Mouse (Mus musculus): Measurements from ENCODE around the gene Mvb12a. TPM values are rescaled to one million over a fixed set of nuclear protein-coding genes. Genes with fewer than 3 reads are reported as not detected.
"Not testable (repeated sequence)": the region's sequence is repeated elsewhere in the genome, so short reads cannot be mapped to it uniquely, and the experiment has no call there.

Mvb12a gene
- polyA plus RNA-seq, 1 experiment, result 38.3 TPM

DNA sequence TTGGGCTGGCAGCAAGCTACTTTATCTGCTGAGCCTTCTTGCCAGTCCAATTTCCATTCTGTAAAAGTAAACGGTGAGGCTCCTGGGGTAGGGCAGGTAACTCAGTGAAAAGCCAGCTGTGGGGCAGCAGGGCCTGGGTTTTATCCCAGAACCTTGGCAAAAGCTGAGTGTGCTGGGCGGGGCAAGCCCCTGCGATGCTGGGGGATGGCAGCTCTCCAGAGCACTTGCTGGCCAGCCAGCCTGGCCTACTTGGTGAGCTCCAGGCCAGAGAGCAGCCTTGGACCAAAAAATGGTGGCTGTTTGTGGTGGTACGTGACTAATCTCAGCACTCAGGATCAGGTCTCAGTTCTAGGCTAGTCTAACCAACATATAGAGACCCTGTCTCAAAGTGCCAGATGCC is 36.7 kb upstream of the Mvb12a start:
- Histone ChIP-seq H3K27ac (ENCODE audit: insufficient read depth, low read length) (no peak overlapping the region), H3K4me1 (ENCODE audit: control insufficient read depth, insufficient read depth, low read length) (peaks cover 4% of the 10 kb centered on the region), H3K4me3 (ENCODE audit: insufficient read depth, low read length) (no peak overlapping the region)
- TF ChIP-seq POLR2A (IDR thresholded peaks at IDR 0.05; ENCODE audit: low read depth, low read length) (no peak), CTCF (IDR thresholded peaks at IDR 0.05; ENCODE audit: borderline replicate concordance, insufficient read depth, low read length) (no peak)

DNA sequence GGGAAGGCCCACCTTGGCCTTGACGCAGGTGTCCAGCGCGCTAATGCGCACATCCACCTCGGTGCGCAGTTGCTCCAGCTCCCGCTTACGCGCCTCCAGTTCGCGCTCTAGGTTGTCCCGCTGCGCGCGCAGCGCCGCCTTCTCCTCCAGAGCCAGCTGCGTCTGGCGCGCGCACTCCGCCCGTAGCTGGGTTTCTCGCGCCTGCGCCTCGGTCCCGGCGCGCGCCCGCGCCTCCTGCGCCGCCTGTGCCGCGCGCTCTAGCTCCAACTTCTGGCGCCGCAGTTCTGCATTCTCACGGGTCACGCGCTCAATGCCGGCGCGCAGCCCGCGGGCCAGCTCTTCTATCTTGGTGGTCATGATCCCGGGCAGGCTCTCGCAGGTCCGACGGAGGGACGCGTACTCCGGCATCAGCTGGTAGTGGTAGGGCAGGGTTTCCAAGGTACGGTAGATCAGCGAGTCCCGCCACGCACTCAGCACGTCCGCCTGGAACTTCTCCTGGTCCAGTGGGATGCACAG is 35.1 kb upstream of the Mvb12a start:
- Histone ChIP-seq H3K4me3 (ENCODE audit: insufficient read depth, low read length) (peak overlapping the region; percentile 25), H3K4me1 (ENCODE audit: control insufficient read depth, insufficient read depth, low read length) (peaks cover 4% of the 10 kb centered on the region), H3K27ac (ENCODE audit: insufficient read depth, low read length) (no peak overlapping the region)
- TF ChIP-seq POLR2A (IDR thresholded peaks at IDR 0.05; ENCODE audit: low read depth, low read length) (no peak), CTCF (IDR thresholded peaks at IDR 0.05; ENCODE audit: borderline replicate concordance, insufficient read depth, low read length) (no peak)

DNA sequence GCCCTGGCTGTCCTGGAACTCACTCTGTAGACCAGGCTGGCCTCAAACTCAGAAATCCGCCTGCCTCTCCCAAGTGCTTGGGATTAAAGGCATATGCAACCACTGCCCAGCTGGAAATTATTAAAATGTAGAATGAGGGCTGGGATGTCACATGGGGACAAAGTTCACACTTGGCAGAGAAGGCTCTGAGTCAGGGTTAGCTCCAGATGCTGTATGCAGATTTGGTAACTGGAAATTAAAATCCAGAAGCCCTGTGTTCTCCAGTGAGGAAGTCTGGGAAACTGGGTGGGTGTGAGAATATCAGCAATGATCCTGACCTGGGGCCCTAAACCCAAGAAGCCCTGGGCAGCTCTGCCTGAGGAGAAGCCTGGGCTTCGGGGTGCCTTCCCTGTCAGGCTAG is 33.4 kb upstream of the Mvb12a start:
- Histone ChIP-seq H3K27ac (ENCODE audit: insufficient read depth, low read length) (no peak overlapping the region), H3K4me1 (ENCODE audit: control insufficient read depth, insufficient read depth, low read length) (peaks cover 4% of the 10 kb centered on the region), H3K4me3 (ENCODE audit: insufficient read depth, low read length) (no peak overlapping the region)
- TF ChIP-seq CTCF (IDR thresholded peaks at IDR 0.05; ENCODE audit: borderline replicate concordance, insufficient read depth, low read length), result no peak
- no peak for TF ChIP-seq POLR2A (IDR thresholded peaks at IDR 0.05; ENCODE audit: low read depth, low read length)

DNA sequence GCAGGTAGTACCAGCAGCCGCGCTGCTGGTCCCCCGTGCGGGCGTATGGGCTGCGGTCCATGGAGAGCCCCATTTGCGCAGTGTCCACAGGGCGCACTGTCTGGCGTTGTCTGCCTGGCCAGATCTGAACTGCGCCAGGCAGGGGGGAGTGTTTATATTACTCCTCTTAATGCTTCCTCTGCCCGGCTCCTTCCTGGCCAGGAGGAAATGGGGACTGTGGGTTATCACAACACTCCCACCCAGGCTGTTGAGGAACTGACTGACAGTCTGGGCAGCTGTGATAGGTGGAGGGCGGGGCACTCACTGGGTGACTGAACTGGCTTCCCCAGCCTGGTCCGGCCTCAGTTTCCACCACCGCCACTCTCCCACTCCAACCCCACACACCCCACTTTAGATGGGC is 31.1 kb upstream of the Mvb12a start, which contains the start of gene Plvap:
Gene Plvap, minus strand, starts transcription at position 109 of the 400 bp plus-strand sequence.
- Histone ChIP-seq H3K4me1 (ENCODE audit: control insufficient read depth, insufficient read depth, low read length) (peaks cover 4% of the 10 kb centered on the region), H3K27ac (ENCODE audit: insufficient read depth, low read length) (no peak within 1 kb of the TSS), H3K4me3 (ENCODE audit: insufficient read depth, low read length) (no peak within 1 kb of the TSS)
- no peak for TF ChIP-seq CTCF (IDR thresholded peaks at IDR 0.05; ENCODE audit: borderline replicate concordance, insufficient read depth, low read length)
- TF ChIP-seq POLR2A (IDR thresholded peaks at IDR 0.05; ENCODE audit: low read depth, low read length), result no peak

DNA sequence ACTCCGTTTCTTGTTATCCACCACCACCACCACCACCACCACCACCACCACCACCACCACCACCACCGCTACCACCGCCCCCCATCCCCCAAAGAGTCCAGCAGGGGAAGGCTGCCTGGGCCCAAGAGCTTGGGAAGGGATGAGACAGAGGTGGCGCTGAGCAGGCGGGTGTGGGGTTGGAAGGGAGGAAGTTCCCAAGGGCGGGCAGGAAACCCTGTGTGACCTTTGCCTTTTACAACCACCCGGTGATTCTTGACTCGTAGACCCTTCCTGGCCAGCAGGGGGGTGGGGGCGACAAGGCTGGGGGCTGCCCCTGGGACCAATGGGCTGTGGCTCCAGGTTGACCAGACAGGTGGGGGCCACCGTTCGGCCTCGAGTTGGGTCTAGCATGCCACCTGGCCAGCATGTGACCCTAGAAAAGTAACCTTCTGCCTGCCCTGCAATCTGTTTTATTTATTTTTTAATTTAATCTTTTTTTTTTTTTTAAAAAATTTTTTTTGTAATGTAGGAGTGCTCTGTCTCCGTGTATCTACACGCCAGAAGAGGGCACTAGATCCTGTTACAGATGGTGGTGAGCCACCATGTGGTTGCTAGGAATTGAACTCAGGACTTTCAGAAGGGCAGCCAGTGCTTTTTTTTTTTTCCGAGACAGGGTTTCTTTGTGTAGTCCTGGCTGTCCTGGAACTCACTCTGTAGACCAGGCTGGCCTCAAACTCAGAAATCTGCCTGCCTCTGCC is 29.5 kb upstream of the Mvb12a start:
- Histone ChIP-seq H3K27ac (ENCODE audit: insufficient read depth, low read length) (no peak overlapping the region), H3K4me1 (ENCODE audit: control insufficient read depth, insufficient read depth, low read length) (peaks cover 4% of the 10 kb centered on the region), H3K4me3 (ENCODE audit: insufficient read depth, low read length) (no peak overlapping the region)
- TF ChIP-seq CTCF (IDR thresholded peaks at IDR 0.05; ENCODE audit: borderline replicate concordance, insufficient read depth, low read length), result no peak
- TF ChIP-seq POLR2A (IDR thresholded peaks at IDR 0.05; ENCODE audit: low read depth, low read length), result no peak

DNA sequence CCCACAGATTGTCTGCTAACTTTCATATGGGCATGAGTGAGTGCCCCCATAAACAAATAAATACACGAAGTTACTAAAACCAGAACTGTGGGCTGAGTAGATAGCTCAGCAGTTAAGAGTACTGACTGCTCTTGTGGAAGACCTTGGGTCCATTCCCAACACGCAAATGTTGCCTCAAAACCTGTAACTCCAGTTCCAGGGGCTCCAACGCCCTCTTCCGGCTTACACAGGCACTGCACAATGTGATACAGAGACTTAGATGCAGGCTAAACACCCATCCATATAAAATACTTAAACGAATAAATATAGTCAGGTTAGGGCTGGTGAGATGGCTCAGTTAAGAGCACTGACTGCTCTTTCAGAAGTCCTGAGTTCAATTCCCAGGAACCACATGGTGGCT is 27.7 kb upstream of the Mvb12a start:
- no peak for TF ChIP-seq CTCF (IDR thresholded peaks at IDR 0.05; ENCODE audit: borderline replicate concordance, insufficient read depth, low read length)
- TF ChIP-seq POLR2A (IDR thresholded peaks at IDR 0.05; ENCODE audit: low read depth, low read length), result no peak
- Histone ChIP-seq H3K4me1 (ENCODE audit: control insufficient read depth, insufficient read depth, low read length) (no peaks in the 10 kb centered on the region), H3K27ac (ENCODE audit: insufficient read depth, low read length) (no peak overlapping the region), H3K4me3 (ENCODE audit: insufficient read depth, low read length) (no peak overlapping the region)

DNA sequence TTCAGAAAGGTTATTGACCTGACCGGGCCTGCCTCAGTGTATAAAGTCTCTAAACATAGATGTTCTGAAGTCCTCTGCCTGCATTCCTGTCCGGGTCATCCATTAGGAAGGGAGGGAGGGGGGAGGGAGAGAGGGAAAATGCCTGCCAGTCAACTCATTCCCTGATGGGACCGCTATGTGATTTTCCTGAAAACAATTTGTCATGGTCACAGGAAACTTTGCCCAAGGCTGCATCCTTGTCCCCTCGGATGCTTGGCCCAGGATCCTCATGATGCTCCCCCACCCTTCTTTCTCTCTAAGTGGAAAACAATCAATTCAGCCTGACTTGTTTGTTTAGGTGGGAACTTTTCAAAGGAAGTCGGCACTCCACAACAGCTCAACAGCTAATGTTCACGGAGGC is 25.9 kb upstream of the Mvb12a start:
- no peak overlapping the region for H3K27ac ChIP-seq (ENCODE audit: insufficient read depth, low read length)
- TF ChIP-seq CTCF (IDR thresholded peaks at IDR 0.05; ENCODE audit: borderline replicate concordance, insufficient read depth, low read length), result no peak
- TF ChIP-seq POLR2A (IDR thresholded peaks at IDR 0.05; ENCODE audit: low read depth, low read length), result no peak
- no peaks in the 10 kb centered on the region for H3K4me1 ChIP-seq (ENCODE audit: control insufficient read depth, insufficient read depth, low read length)
- no peak overlapping the region for H3K4me3 ChIP-seq (ENCODE audit: insufficient read depth, low read length)

DNA sequence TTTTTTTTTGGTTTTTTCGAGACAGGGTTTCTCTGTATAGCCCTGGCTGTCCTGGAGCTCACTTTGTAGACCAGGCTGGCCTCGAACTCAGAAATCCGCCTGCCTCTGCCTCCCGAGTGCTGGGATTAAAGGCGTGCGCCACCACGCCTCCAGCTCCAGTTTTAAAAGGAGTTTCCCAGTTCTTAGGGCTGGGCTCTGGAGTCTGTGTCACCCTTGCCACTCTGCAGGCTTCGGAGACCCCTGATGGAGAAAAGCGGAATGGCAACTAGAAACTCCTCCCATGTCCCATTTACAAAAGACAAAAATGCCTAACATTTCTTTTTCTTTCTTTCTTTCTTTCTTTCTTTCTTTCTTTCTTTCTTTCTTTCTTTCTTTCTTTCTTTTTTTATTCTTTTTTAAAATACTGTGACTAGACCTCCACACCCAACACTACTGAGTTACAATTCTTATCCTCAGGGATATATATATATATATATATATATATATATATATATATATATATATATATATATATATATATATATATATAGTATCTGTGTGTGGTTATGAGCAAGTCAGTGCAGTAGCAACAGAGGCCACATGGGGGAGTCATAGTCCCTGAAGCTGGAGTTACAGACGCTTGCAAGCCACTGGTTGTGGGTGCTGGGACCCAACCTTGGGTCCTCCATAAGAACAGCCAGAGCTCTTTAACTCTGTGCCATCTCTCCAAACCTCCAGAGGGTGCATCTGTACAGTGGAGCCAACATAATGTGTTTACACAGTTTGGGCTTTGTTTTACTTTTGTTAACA is 23.5 kb upstream of the Mvb12a start:
- TF ChIP-seq CTCF (IDR thresholded peaks at IDR 0.05; ENCODE audit: borderline replicate concordance, insufficient read depth, low read length), result peak; percentile 34; the same call in 1 of the 2 replicates
- H3K27ac ChIP-seq (ENCODE audit: insufficient read depth, low read length); H3K4me1 ChIP-seq (ENCODE audit: control insufficient read depth, insufficient read depth, low read length); H3K4me3 ChIP-seq (ENCODE audit: insufficient read depth, low read length): not testable (repeated sequence)

DNA sequence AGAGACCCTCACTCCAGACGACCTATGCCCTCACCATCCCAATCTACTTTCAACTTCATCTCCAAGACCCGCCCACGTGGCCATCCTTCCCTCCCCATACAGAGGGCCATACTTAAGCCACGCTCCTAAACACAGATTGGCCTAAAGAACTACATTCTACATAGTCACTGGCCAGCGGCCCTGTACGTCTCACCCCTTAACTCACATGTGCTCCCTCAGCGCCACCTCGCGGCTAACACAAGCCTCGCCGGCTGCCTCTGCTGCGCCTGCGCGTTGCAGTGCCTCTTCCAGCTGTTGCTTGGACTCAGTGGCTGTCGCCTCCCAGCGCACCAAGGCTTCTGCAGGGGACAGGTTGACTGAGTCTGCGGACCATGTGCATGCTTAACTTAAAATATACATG is 21.1 kb upstream of the Mvb12a start:
- no peak overlapping the region for H3K27ac ChIP-seq (ENCODE audit: insufficient read depth, low read length)
- H3K4me1 ChIP-seq (ENCODE audit: control insufficient read depth, insufficient read depth, low read length), result no peaks in the 10 kb centered on the region
- TF ChIP-seq CTCF (IDR thresholded peaks at IDR 0.05; ENCODE audit: borderline replicate concordance, insufficient read depth, low read length) (peak; percentile 95), POLR2A (IDR thresholded peaks at IDR 0.05; ENCODE audit: low read depth, low read length) (no peak)
- H3K4me3 ChIP-seq (ENCODE audit: insufficient read depth, low read length), result no peak overlapping the region
